Mouse (Mus musculus): ENCODE results near the gene Unc13a.

DNA sequence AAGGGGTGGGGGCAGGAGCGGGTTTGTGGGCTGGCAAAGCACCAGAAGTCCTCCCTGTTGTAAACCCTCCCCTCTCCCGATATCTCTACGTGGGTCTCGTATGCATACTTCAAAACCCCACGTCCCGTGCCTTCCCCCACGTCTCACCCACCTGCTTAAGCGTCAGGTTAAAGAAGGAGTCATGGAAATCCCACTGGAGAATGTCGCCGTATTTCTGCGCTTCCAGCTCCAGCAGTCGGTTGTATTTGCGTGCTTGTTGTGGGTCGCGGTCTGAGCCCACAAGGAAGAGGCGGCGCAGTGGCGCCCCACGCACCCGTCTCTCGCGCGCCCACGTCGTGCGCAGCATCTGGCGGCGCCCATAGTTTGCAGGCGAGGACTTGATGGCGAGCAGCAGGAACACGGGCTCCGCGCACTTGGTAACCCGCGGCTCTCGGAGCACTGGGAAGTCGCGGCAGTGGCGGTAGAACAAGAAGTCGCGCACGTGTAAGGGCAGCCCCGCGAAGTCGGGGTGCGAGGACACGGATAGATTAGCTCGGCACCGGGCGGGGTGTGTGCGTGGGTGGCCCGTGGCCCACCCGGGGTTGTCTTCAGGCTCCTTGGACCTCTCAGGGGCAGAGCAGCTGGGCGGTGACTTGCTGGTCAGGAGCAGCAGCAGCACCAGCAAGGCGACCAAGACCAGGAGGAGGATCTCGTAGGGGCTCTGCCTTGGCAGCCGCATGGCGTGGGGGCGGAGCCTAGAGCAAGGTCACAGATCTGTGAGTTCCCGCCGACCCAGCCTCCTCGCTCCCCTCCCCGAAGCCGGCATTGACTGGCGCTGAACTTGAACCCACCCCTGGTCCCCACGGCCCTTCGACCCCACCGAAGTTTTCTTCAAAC lies 21.8 kb upstream of the Unc13a start:
- TF ChIP-seq GATA2 (IDR thresholded peaks at IDR 0.05; ENCODE audit: borderline replicate concordance, low read depth, low read length) (no peak), CTCF (IDR thresholded peaks at IDR 0.05; ENCODE audit: low read depth, low read length) (no peak)
